Mouse (Mus musculus): Measurements from ENCODE around the gene Hnmt. TPM values are rescaled to one million over a fixed set of nuclear protein-coding genes. Genes with fewer than 3 reads are reported as not detected.

The Hnmt gene
- total RNA-seq, 1 experiment from 2014 or later, result 13.7 TPM

Other genes starting within 250 kb of the Hnmt start
- not detected in 2 replicates for gene Tbpl2, start 47.2 kb upstream of the Hnmt start, total RNA-seq (2021)
- gene Il1f8, start 103.8 kb upstream of the Hnmt start, total RNA-seq (2021), result not detected in 2 replicates
- gene Il1f9, start 137.1 kb upstream of the Hnmt start, total RNA-seq (2021), result 0.26 TPM in 1 of 2 replicates, not detected in the other
- not detected in 2 replicates for gene Il1f6, start 166.0 kb upstream of the Hnmt start, total RNA-seq (2021)
- not detected in 2 replicates for gene Il1f5, start 227.6 kb upstream of the Hnmt start, total RNA-seq (2021)
- gene Il1f10, start 241.8 kb upstream of the Hnmt start, total RNA-seq (2021), result not detected in 2 replicates

Measured in adrenal gland, postnatal 14 days (tissue).